Mouse (Mus musculus): Measurements from ENCODE around the gene Gm5416.
"Not testable (repeated sequence)": the region's sequence is repeated elsewhere in the genome, so short reads cannot be mapped to it uniquely, and the experiment has no call there.

The Gm5416 gene

DNA sequence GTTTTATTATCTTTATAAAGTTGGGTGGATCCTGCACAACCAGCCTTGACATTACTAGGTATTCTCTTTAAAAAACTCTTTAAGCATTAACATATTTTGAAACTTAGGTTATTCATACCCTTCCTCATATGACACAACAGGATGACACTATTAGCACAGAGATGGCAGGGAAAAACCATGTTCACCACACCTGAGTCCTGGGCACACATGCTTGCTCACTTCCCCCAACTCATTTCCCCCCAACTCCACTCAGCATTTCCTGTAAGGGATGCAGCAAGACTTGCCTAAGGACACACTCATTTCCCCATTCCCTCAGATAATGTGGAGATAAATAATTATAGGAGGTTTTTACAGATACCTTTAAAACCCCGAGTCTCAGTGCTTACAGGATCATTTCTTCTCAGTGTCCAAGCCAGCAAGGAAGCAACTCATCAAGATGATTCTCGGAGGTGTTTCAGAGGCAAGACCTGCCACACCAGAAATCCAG, at the start of gene Gm5416:
Gm5416 (plus strand) TSS at position 437 of the 487 bp plus-strand sequence.
- in situ Hi-C loops (cut with MboI, MseI), result loop anchor here in 1 of 2 experiments (5.0 kb wide), 1 partner anchor 97 kb away; no protein-coding TSS in a partner anchor

DNA sequence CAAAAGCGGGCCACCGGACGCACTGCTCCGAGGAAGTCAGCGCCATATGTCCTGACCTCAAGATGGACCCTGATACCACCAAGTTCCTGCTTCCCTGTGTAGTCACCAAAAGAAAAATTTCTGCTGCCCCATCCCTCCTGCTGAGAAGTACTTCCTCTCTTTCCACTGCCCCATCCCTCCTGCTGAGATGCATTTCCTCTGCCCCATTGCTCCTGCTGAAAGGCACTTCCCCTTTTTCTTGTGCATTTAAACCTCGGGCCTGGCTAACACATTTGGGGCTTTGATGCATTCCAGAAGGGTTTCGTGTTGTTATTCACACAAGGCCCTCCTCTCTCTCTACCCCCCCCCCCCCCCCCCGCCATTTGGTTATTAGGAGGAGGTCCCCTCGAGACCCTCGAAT, 42.4 kb upstream of the Gm5416 start:
- in situ Hi-C loops (cut with MboI, MseI), result not testable (repeated sequence)

DNA sequence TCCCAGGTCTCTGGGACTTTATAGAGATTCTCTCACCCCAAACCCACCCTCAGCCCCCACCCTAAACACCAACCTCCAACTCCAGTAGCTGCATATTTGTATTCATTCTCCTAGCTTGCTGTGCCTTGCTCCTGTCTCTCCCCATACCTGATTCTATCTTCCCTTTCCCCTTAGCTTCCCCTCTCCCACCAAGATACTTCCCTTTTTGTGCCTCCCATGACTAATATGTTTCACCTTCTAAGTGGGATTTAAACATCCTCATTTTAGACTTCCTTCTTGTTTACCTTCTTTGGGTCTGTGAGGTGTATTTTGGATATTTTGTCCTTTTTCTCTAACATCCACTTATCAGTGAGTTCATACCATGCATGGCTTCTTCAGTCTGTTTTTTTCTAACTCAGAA, 34.1 kb upstream of the Gm5416 start:
- in situ Hi-C loops (cut with MboI, MseI), result no loop called here

DNA sequence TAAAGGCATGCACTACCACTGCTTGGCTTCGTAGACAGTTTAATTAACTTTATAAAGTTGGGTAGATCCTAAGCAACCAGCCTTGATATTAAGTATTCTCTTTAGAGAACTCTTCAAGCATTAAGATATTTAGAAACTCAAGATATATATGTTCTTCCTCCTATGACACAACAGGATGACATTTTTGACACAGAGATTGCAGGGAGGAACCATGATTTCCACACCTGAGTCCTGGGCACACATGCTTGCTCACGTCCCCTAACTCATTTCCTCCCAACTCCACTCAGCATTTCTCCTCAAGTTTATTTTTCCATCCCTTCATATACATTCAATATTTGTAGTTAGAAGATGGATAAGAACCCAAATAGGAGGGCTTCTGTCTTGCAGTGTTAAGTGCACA, 30.3 kb upstream of the Gm5416 start:
- in situ Hi-C loops (cut with MboI, MseI), result no loop called here

DNA sequence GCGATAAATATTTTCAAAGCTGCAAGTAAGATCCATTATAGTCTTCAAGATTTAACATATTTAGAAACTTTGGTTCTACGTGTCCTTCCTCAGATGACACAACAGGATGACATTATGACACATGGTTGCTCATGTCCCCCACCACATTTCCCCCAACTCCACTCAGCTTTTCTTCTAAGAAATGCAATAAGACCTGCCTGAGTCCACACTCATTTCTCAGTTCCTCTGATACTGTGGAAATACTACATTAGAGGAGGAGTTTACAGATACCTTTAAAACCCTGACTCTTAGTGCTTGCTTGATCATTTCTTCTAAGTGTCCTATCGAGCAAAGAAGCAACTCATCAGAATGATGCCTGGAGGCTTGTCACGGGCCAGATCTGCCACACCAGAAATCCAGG, 26.3 kb upstream of the Gm5416 start, which contains the start of gene Gm5483:
Gm5483 (plus strand) TSS at position 301 of the 400 bp plus-strand sequence.
- in situ Hi-C loops (cut with MboI, MseI), result not testable (repeated sequence)

DNA sequence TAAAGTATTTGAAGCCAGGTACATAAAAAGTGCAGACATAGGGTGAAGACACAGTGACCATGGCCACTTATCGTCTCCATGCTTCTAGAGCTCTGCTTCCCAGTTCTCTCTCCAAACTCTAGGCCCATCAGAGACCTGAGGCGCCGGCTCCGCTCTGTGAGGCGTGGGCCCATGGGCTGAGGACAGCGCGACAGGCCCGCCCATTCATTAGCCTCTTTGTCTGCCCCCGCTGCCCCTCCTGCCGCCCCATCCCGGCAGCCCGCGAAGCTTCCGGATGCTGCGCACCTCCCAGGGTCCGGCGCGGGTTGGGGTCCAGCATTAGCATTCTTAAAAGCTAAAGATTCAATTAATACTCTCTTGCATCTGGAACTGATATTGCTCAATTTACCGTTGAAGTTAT, 11.0 kb upstream of the Gm5416 start:
- in situ Hi-C loops (cut with MboI, MseI), result no loop called here

DNA sequence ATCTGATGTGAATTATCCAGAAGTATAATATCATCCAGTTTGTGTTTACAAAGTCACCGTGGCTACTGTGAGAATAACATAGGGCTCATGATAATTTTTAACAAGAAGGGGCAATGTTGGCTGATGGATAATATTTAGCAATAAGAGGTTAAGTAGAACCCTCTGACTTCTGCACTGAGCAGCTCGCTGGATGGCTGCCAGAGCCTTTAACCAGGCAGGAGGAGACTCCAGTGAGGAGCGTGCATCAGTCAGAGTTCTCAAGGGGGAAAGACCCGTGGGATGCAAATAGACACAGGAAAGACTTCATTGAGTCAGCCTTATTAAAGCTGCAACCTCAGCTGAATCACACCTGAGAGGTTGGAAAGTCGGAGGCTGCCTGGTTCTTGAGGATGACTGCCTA, 6.4 kb upstream of the Gm5416 start:
- in situ Hi-C loops (cut with MboI, MseI), result no loop called here

DNA sequence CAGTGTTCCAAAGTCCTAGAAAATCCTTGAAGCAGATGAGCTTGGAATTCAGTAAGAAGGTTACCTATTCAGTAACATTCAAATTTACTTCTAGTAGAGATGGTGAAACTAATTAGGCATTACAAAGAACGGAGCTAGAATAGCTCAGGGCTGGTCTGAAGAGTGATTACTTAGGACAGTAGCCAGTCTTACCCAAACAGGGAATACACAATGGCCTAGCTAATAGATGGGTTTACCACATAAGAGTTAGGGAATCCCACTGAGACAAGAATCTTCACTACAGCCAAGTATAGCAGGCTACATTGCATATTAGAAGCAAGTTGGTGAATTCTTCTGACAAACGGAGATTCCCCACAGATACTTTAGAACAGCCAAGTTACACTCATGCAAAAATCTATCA, 4.5 kb upstream of the Gm5416 start:
- in situ Hi-C loops (cut with MboI, MseI), result not testable (repeated sequence)

DNA sequence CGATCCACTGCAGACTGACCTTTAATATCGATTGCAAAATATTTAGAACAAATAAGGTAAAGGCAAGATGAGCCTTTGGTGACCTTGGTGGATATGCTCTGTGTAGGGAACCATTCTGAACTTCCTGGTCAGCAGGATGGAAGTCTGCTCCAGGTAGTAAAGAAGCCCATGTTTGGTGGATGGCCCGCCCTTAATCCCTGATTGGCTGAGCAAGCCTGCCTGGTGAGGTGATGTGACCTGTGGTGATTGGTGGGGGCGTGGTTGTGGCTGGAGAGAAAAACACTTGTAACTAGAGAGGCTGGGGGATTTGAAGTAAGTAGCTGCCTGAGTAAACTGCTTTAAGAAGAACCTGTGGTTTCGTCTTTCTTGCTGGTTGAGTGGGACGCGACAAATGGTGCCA, 11.0 kb downstream of the Gm5416 start, which contains the start of gene 2010005H15Rik:
2010005H15Rik (plus strand) TSS at position 301 of the 400 bp plus-strand sequence.
- in situ Hi-C loops (cut with MboI, MseI), result not testable (repeated sequence)

DNA sequence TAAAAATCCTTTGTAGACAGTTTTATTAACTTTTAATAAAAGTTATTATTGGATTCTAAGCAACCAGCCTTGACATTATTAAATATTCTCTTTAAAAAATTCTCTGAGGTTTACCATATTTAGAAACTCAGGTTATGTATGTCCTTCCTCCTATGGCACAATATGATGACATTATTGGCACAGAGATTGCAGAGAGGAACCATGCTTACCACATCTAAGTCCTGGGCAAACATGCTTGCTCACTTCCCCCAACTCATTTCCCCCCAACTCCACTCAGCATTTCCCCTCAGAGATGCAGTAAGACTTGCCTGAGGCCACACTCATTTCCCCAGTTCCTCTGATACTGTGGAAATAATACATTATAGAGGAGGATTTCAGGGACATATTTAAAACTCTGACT, 50.4 kb downstream of the Gm5416 start:
- in situ Hi-C loops (cut with MboI, MseI), result loop anchor here in 1 of 2 experiments (10.0 kb wide), 1 partner anchor 304 kb away; the partner anchor contains the start of gene Casr

Measured in T-helper 17 cell (primary cell).